Mouse (Mus musculus) MEL (cell line): ENCODE results near the gene Cry1. TPM values are rescaled to one million over a fixed set of nuclear protein-coding genes. Genes with fewer than 3 reads are reported as not detected.

ENCODE experiments used
- DNase-seq: peaks from one replicate; pipeline ENCODE4 v3.0.0; 2011; ENCODE audit warnings: low read depth, low spot score
- H3K27ac ChIP-seq: 2 replicates; pipeline ENCODE4 v1.5.1; 2012; ENCODE audit warnings: low read depth, mild to moderate bottlenecking, control low read depth, low read length, moderate library complexity; ENCODE audit not compliant: control insufficient read depth
- H3K27me3 ChIP-seq, 2 experiments: fragments of 150-350 bp in 1 of 2; sonication (generic) in 1 of 2; 2 replicates each; pipeline ENCODE4 v1.6.1; 2012; ENCODE audit warnings: low read length in 2 of 2, mild to moderate bottlenecking in 2 of 2, improper control_type of control experiment in 1 of 2, moderate library complexity in 1 of 2; ENCODE audit not compliant: insufficient read depth in 2 of 2, control insufficient read depth in 1 of 2
- H3K36me3 ChIP-seq, 2 experiments: 2 replicates each; pipeline ENCODE4 v1.6.1; 2012 to 2014; ENCODE audit warnings: low read length in 2 of 2, improper control_type of control experiment in 1 of 2, inconsistent platforms in 1 of 2, mild to moderate bottlenecking in 1 of 2; ENCODE audit not compliant: insufficient read depth in 2 of 2, control insufficient read depth in 1 of 2
- H3K4me1 ChIP-seq, 2 experiments: fragments of 150-350 bp in 1 of 2; sonication (generic) in 1 of 2; 2 replicates each; pipeline ENCODE4 v1.6.1; 2012; ENCODE audit warnings: low read length in 2 of 2, improper control_type of control experiment in 1 of 2, mild to moderate bottlenecking in 1 of 2; ENCODE audit not compliant: insufficient read depth in 2 of 2, control insufficient read depth in 1 of 2
- H3K4me3 ChIP-seq, 2 experiments: fragments of 150-350 bp in 1 of 2; sonication (generic) in 1 of 2; 2 replicates each; pipeline ENCODE4 v1.5.1; 2012; ENCODE audit warnings: low read depth in 2 of 2, low read length in 2 of 2, mild to moderate bottlenecking in 2 of 2, moderate library complexity in 2 of 2, control low read depth in 1 of 2, improper control_type of control experiment in 1 of 2; ENCODE audit not compliant: control insufficient read depth in 1 of 2, insufficient read depth in 1 of 2
- H3K79me2 ChIP-seq: 2 replicates; pipeline ENCODE4 v1.6.1; 2012; ENCODE audit warnings: mild to moderate bottlenecking, low read length, moderate library complexity; ENCODE audit not compliant: control insufficient read depth, poor library complexity, insufficient read depth
- H3K9ac ChIP-seq: 2 replicates; pipeline ENCODE4 v1.6.1; 2012; ENCODE audit warnings: low read depth, mild to moderate bottlenecking, control low read depth, low read length, moderate library complexity; ENCODE audit not compliant: control insufficient read depth, poor library complexity, severe bottlenecking
- H3K9me3 ChIP-seq: fragments of 150-350 bp; sonication (generic); replicated peaks from 2 replicates; pipeline ENCODE4 v1.6.1; 2012; ENCODE audit warnings: mild to moderate bottlenecking, low read length, improper control_type of control experiment, moderate library complexity; ENCODE audit not compliant: insufficient read depth
- BHLHE40 ChIP-seq: IDR thresholded peaks from 2 replicates; pipeline ENCODE4 v1.6.1; 2012; ENCODE audit warnings: low read depth, mild to moderate bottlenecking, inconsistent platforms, low read length, improper control_type of control experiment, borderline replicate concordance
- CHD1 ChIP-seq: IDR thresholded peaks from 2 replicates; pipeline ENCODE4 v1.6.1; 2012; ENCODE audit warnings: low read depth, mild to moderate bottlenecking, inconsistent platforms, low read length, improper control_type of control experiment
- CTCF ChIP-seq, 3 experiments: IDR thresholded peaks in 2 of 3; conservative IDR thresholded peaks in 1 of 3; 2 replicates each; pipeline ENCODE4 v1.5.1; 2011 to 2012; ENCODE audit warnings: low read length in 3 of 3, low read depth in 2 of 3, mild to moderate bottlenecking in 2 of 3, improper control_type of control experiment in 1 of 3, inconsistent platforms in 1 of 3, mixed read lengths in 1 of 3, moderate library complexity in 1 of 3; ENCODE audit not compliant: control insufficient read depth in 1 of 3, insufficient read depth in 1 of 3, poor library complexity in 1 of 3, severe bottlenecking in 1 of 3
- E2F4 ChIP-seq: IDR thresholded peaks from 2 replicates; pipeline ENCODE4 v1.6.1; 2011; ENCODE audit warnings: low read depth, low read length, improper control_type of control experiment, borderline replicate concordance
- ELF1 ChIP-seq: IDR thresholded peaks from 2 replicates; pipeline ENCODE4 v1.6.1; 2014; ENCODE audit warnings: low read depth, mild to moderate bottlenecking, inconsistent platforms, low read length, improper control_type of control experiment, moderate library complexity
- GATA1 ChIP-seq: IDR thresholded peaks from 2 replicates; pipeline ENCODE4 v1.6.1; 2011; ENCODE audit warnings: low read depth, low read length, improper control_type of control experiment
- HCFC1 ChIP-seq: IDR thresholded peaks from 2 replicates; pipeline ENCODE4 v1.6.1; 2012; ENCODE audit warnings: low read depth, mild to moderate bottlenecking, inconsistent platforms, low read length, improper control_type of control experiment, moderate library complexity
- KAT2A ChIP-seq: conservative IDR thresholded peaks from 2 replicates; pipeline ENCODE4 v1.6.1; 2012; ENCODE audit warnings: low read depth, low read length, improper control_type of control experiment, inconsistent platforms
- MEF2A ChIP-seq: IDR thresholded peaks from 2 replicates; pipeline ENCODE4 v1.6.1; 2014; ENCODE audit warnings: low read depth, mild to moderate bottlenecking, inconsistent platforms, low read length, improper control_type of control experiment; ENCODE audit not compliant: poor library complexity, insufficient replicate concordance, severe bottlenecking; ENCODE audit errors: extremely low read depth
- MXI1 ChIP-seq: IDR thresholded peaks from 2 replicates; pipeline ENCODE4 v1.6.1; 2011; ENCODE audit warnings: mild to moderate bottlenecking, low read depth, low read length, improper control_type of control experiment
- MYB ChIP-seq: IDR thresholded peaks from 2 replicates; pipeline ENCODE4 v1.6.1; 2011; ENCODE audit warnings: mild to moderate bottlenecking, low read depth, low read length, improper control_type of control experiment
- MYC ChIP-seq: IDR thresholded peaks from 2 replicates; pipeline ENCODE4 v1.6.1; 2011; ENCODE audit warnings: low read depth, mild to moderate bottlenecking, low read length, improper control_type of control experiment, moderate library complexity
- NRF1 ChIP-seq: IDR thresholded peaks from 2 replicates; pipeline ENCODE4 v1.6.1; 2014; ENCODE audit warnings: low read depth, mild to moderate bottlenecking, inconsistent platforms, low read length, improper control_type of control experiment, moderate library complexity; ENCODE audit not compliant: poor library complexity, insufficient read depth, severe bottlenecking
- POLR2A ChIP-seq, 2 experiments: IDR thresholded peaks; 2 replicates each; pipeline ENCODE4 v1.6.1; 2011 to 2012; ENCODE audit warnings: low read length in 2 of 2, mild to moderate bottlenecking in 2 of 2, control low read depth in 1 of 2, improper control_type of control experiment in 1 of 2, low read depth in 1 of 2, moderate library complexity in 1 of 2; ENCODE audit not compliant: control insufficient read depth in 1 of 2, insufficient read depth in 1 of 2, poor library complexity in 1 of 2
- RAD21 ChIP-seq: IDR thresholded peaks from 2 replicates; pipeline ENCODE4 v1.6.1; 2011; ENCODE audit warnings: mild to moderate bottlenecking, low read depth, low read length, improper control_type of control experiment
- RCOR1 ChIP-seq: IDR thresholded peaks from 2 replicates; pipeline ENCODE4 v1.6.1; 2012; ENCODE audit warnings: low read depth, mild to moderate bottlenecking, inconsistent platforms, low read length, improper control_type of control experiment
- SIN3A ChIP-seq: IDR thresholded peaks from 2 replicates; pipeline ENCODE4 v1.6.1; 2012; ENCODE audit warnings: low read length, improper control_type of control experiment, inconsistent platforms
- SMC3 ChIP-seq: IDR thresholded peaks from 2 replicates; pipeline ENCODE4 v1.6.1; 2011; ENCODE audit warnings: low read depth, low read length, improper control_type of control experiment
- TAL1 ChIP-seq: IDR thresholded peaks from 2 replicates; pipeline ENCODE4 v1.6.1; 2012; ENCODE audit warnings: mild to moderate bottlenecking, inconsistent platforms, low read length, moderate library complexity, mixed read lengths
- TCF12 ChIP-seq: IDR thresholded peaks from 2 replicates; pipeline ENCODE4 v1.6.1; 2014; ENCODE audit warnings: low read depth, mild to moderate bottlenecking, inconsistent platforms, low read length, improper control_type of control experiment, moderate library complexity
- USF2 ChIP-seq, 2 experiments: IDR thresholded peaks; 2 replicates each; pipeline ENCODE4 v1.6.1; 2011 to 2012; ENCODE audit warnings: improper control_type of control experiment in 2 of 2, low read length in 2 of 2, borderline replicate concordance in 1 of 2, inconsistent platforms in 1 of 2, low read depth in 1 of 2, mild to moderate bottlenecking in 1 of 2; ENCODE audit not compliant: insufficient read depth in 1 of 2
- ZMIZ1 ChIP-seq: IDR thresholded peaks from 2 replicates; pipeline ENCODE4 v1.6.1; 2012; ENCODE audit warnings: low read depth, mild to moderate bottlenecking, inconsistent platforms, low read length, improper control_type of control experiment, moderate library complexity
- ZNF384 ChIP-seq: IDR thresholded peaks from 2 replicates; pipeline ENCODE4 v1.6.1; 2012; ENCODE audit warnings: low read depth, mild to moderate bottlenecking, inconsistent platforms, low read length, improper control_type of control experiment
- polyA plus RNA-seq, 2 experiments: library from polyadenylated mRNA; stranded (reverse) in 1 of 2; unstranded in 1 of 2; fragments of >175 nt in 1 of 2; fragments of >200 nt in 1 of 2; gene quantifications; 2 replicates each; pipeline versions ENCODE4 v1.2.1 to v1.2.4; 2012; ENCODE audit warnings: low replicate concordance in 2 of 2, low read depth in 1 of 2; ENCODE audit not compliant: insufficient read length in 2 of 2, insufficient read depth in 1 of 2, missing spikeins in 1 of 2
- total RNA-seq: library from RNA; depleted of rRNA; stranded (reverse); fragments of 300-350 nt; gene quantifications from 2 replicates; pipeline ENCODE4 v1.2.3, GENCODE M21; 2012

Cry1 gene
- total and polyA plus RNA-seq, 3 experiments = not detected

GRCm38 (mm10) chr10:85186499-85186794 is 1.6 kb upstream of the Cry1 start:
- H3K4me3 ChIP-seq = no peak overlapping the region
- no peaks in the 10 kb centered on the region for H3K4me1 ChIP-seq
- H3K9ac ChIP-seq = no peak overlapping the region
- no peak for TF ChIP-seq GATA1
- TF ChIP-seq CHD1 = no peak
- TF ChIP-seq RCOR1 = no peak
- TF ChIP-seq HCFC1 = no peak
- TF ChIP-seq MXI1 = no peak
- no peak for TF ChIP-seq BHLHE40
- TF ChIP-seq SIN3A = no peak
- no peak for TF ChIP-seq E2F4
- TF ChIP-seq TCF12 = no peak
- TF ChIP-seq TAL1 = no peak
- TF ChIP-seq RAD21 = no peak
- TF ChIP-seq NRF1 = no peak
- no peak for TF ChIP-seq MEF2A
- TF ChIP-seq POLR2A (IDR thresholded peaks at IDR 0.05; ENCODE audit: control insufficient read depth in 1 of 2, insufficient read depth in 1 of 2, low read depth in 1 of 2, low read length in 2 of 2, poor library complexity in 1 of 2) = no peak
- TF ChIP-seq, all 39 proteins: peak for 0
- H3K79me2 ChIP-seq = no peaks in the 10 kb centered on the region
- DNase-seq = no peak
- H3K9me3 ChIP-seq = no peaks in the 10 kb centered on the region
- H3K36me3 ChIP-seq = no peaks in the 10 kb centered on the region
- no peak overlapping the region for H3K27ac ChIP-seq
- H3K27me3 ChIP-seq = no peaks in the 10 kb centered on the region; a peak in 1 of 4 replicates

- H3K9me3 ChIP-seq = no peaks in the 10 kb centered on the region
- H3K9ac ChIP-seq = no peak overlapping the region
- TF ChIP-seq TCF12 (no peak), MYB (no peak), MYC (no peak), KAT2A (no peak), SIN3A (no peak), ZNF384 (no peak), SMC3 (no peak), CHD1 (no peak), ELF1 (no peak), ZMIZ1 (no peak), RAD21 (no peak), CTCF (IDR thresholded peaks at IDR 0.05 in 2 of 3, conservative IDR thresholded peaks at IDR 0.05 in 1 of 3; ENCODE audit: control insufficient read depth in 1 of 3, insufficient read depth in 1 of 3, low read depth in 2 of 3, low read length in 3 of 3, poor library complexity in 1 of 3, severe bottlenecking in 1 of 3) (no peak), USF2 (IDR thresholded peaks at IDR 0.05; ENCODE audit: borderline replicate concordance in 1 of 2, insufficient read depth in 1 of 2, low read depth in 1 of 2, low read length in 2 of 2) (no peak)
- H3K79me2 ChIP-seq = no peaks in the 10 kb centered on the region
- H3K27me3 ChIP-seq = no peaks in the 10 kb centered on the region; a peak in 1 of 4 replicates
- DNase-seq = no peak
- H3K27ac ChIP-seq = no peak overlapping the region
- no peak overlapping the region for H3K4me3 ChIP-seq
- no peaks in the 10 kb centered on the region for H3K4me1 ChIP-seq
- no peaks in the 10 kb centered on the region for H3K36me3 ChIP-seq
Measured at GRCm38 (mm10) chr10:85185639-85186498, 1.0 kb upstream of the Cry1 start.
